Mouse (Mus musculus): Measurements from ENCODE around the gene Vldlr. TPM values are rescaled to one million over a fixed set of nuclear protein-coding genes. Genes with fewer than 3 reads are reported as not detected.

Vldlr gene
- polyA plus RNA-seq, 1 experiment from 2014 or later: 28.3 TPM

GRCm38 (mm10) chr19:27255678-27256077 is 39.4 kb downstream of the Vldlr start:
- Histone ChIP-seq H3K9ac (ENCODE audit: low read depth, low read length) (no peak overlapping the region), H3K9me3 (ENCODE audit: control insufficient read depth, low read length) (no peaks in the 10 kb centered on the region), H3K27ac (ENCODE audit: low read depth, low read length) (no peak overlapping the region), H3K27me3 (ENCODE audit: control insufficient read depth, insufficient read depth, low read length) (no peaks in the 10 kb centered on the region), H3K4me2 (replicated peaks; ENCODE audit: low read depth, low read length) (no peak overlapping the region), H3K36me3 (ENCODE audit: control insufficient read depth, insufficient read depth, low read length) (no peaks in the 10 kb centered on the region), H3K4me3 (ENCODE audit: low read length) (no peak overlapping the region), H3K4me1 (ENCODE audit: control insufficient read depth, insufficient read depth, low read length) (no peaks in the 10 kb centered on the region)
- WGBS: 91% methylated on average over 3 of the region's 3 CpGs
- ATAC-seq (ENCODE audit: low FRiP score, low TSS enrichment): no peak

DNA sequence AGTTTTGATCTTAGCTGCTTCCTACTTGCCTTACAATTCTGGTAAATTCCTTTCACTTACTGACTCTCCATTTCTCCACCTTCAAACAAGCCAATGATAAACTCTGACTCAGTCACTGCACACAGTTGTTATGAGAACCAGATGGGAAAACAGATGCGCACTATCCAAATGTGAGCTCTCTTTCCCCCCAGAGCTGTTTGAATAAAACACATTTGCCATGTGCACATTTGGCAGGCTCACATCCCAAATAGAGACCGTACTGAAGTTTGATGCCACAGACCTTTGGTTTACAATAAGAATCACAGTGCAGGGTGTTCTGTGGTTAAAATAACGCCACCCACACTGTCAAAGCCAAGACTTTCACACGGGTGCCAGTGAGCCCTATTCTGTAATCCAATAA is 43.8 kb downstream of the Vldlr start:
- H3K4me3 ChIP-seq (ENCODE audit: low read length): no peak overlapping the region
- H3K27ac ChIP-seq (ENCODE audit: low read depth, low read length): no peak overlapping the region
- no peak overlapping the region for H3K4me2 ChIP-seq (replicated peaks; ENCODE audit: low read depth, low read length)
- no peaks in the 10 kb centered on the region for H3K9me3 ChIP-seq (ENCODE audit: control insufficient read depth, low read length)
- H3K9ac ChIP-seq (ENCODE audit: low read depth, low read length): no peak overlapping the region
- H3K4me1 ChIP-seq (ENCODE audit: control insufficient read depth, insufficient read depth, low read length): no peaks in the 10 kb centered on the region
- WGBS: 74% methylated on average over 4 of the region's 4 CpGs
- no peak for ATAC-seq (ENCODE audit: low FRiP score, low TSS enrichment)
- no peaks in the 10 kb centered on the region for H3K36me3 ChIP-seq (ENCODE audit: control insufficient read depth, insufficient read depth, low read length)
- no peaks in the 10 kb centered on the region for H3K27me3 ChIP-seq (ENCODE audit: control insufficient read depth, insufficient read depth, low read length)

- no peaks in the 10 kb centered on the region for H3K4me1 ChIP-seq (ENCODE audit: control insufficient read depth, insufficient read depth, low read length)
- H3K9me3 ChIP-seq (ENCODE audit: control insufficient read depth, low read length): no peaks in the 10 kb centered on the region
- 88% methylated on average over 8 of the region's 8 CpGs for WGBS
- ATAC-seq (ENCODE audit: low FRiP score, low TSS enrichment): no peak
- no peaks in the 10 kb centered on the region for H3K27me3 ChIP-seq (ENCODE audit: control insufficient read depth, insufficient read depth, low read length)
- no peak overlapping the region for H3K4me2 ChIP-seq (replicated peaks; ENCODE audit: low read depth, low read length)
- no peak overlapping the region for H3K27ac ChIP-seq (ENCODE audit: low read depth, low read length)
- no peaks in the 10 kb centered on the region for H3K36me3 ChIP-seq (ENCODE audit: control insufficient read depth, insufficient read depth, low read length)
- no peak overlapping the region for H3K9ac ChIP-seq (ENCODE audit: low read depth, low read length)
- H3K4me3 ChIP-seq (ENCODE audit: low read length): no peak overlapping the region
Observed at GRCm38 (mm10) chr19:27260621-27261278, 44.5 kb downstream of the Vldlr start.

- no peaks in the 10 kb centered on the region for H3K36me3 ChIP-seq (ENCODE audit: control insufficient read depth, insufficient read depth, low read length)
- no peak for ATAC-seq (ENCODE audit: low FRiP score, low TSS enrichment)
- 87% methylated on average over 3 of the region's 3 CpGs for WGBS
- H3K4me2 ChIP-seq (replicated peaks; ENCODE audit: low read depth, low read length): no peak overlapping the region
- H3K4me3 ChIP-seq (ENCODE audit: low read length): no peak overlapping the region
- no peak overlapping the region for H3K9ac ChIP-seq (ENCODE audit: low read depth, low read length)
- H3K4me1 ChIP-seq (ENCODE audit: control insufficient read depth, insufficient read depth, low read length): no peaks in the 10 kb centered on the region
- no peaks in the 10 kb centered on the region for H3K27me3 ChIP-seq (ENCODE audit: control insufficient read depth, insufficient read depth, low read length)
- H3K27ac ChIP-seq (ENCODE audit: low read depth, low read length): no peak overlapping the region
- H3K9me3 ChIP-seq (ENCODE audit: control insufficient read depth, low read length): no peaks in the 10 kb centered on the region
Observed at GRCm38 (mm10) chr19:27262141-27262540, 45.9 kb downstream of the Vldlr start.

DNA sequence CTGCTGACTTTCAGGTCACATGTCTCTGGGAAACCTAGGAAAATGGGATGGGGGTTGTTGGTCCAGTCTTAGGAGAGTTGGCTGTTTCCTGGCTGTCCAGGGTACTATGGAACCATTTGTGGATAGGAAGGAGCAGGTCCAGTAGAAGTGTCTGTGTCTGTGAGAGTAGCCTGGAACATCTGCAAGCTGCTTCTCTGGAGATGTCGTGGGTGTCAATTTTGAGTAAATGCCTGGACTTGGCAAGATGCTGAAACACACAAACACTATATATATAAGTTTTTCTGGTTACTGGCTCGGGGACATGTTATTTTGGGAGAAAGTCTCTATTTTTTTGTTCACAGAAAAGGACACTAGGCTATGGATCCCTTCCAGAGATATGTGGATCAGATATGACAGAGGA is 57.1 kb downstream of the Vldlr start:
- H3K36me3 ChIP-seq (ENCODE audit: control insufficient read depth, insufficient read depth, low read length): no peaks in the 10 kb centered on the region
- H3K4me1 ChIP-seq (ENCODE audit: control insufficient read depth, insufficient read depth, low read length): no peaks in the 10 kb centered on the region
- no peak overlapping the region for H3K27ac ChIP-seq (ENCODE audit: low read depth, low read length)
- 76% methylated on average over 2 of the region's 2 CpGs for WGBS
- H3K9ac ChIP-seq (ENCODE audit: low read depth, low read length): no peak overlapping the region
- H3K27me3 ChIP-seq (ENCODE audit: control insufficient read depth, insufficient read depth, low read length): no peaks in the 10 kb centered on the region
- H3K4me3 ChIP-seq (ENCODE audit: low read length): no peak overlapping the region
- no peak overlapping the region for H3K4me2 ChIP-seq (replicated peaks; ENCODE audit: low read depth, low read length)
- no peaks in the 10 kb centered on the region for H3K9me3 ChIP-seq (ENCODE audit: control insufficient read depth, low read length)
- ATAC-seq (ENCODE audit: low FRiP score, low TSS enrichment): no peak

- H3K4me2 ChIP-seq (replicated peaks; ENCODE audit: low read depth, low read length): no peak overlapping the region
- H3K9me3 ChIP-seq (ENCODE audit: control insufficient read depth, low read length): no peaks in the 10 kb centered on the region
- no peaks in the 10 kb centered on the region for H3K36me3 ChIP-seq (ENCODE audit: control insufficient read depth, insufficient read depth, low read length)
- WGBS: 91% methylated on average over 1 of the region's 1 CpGs
- no peak overlapping the region for H3K9ac ChIP-seq (ENCODE audit: low read depth, low read length)
- no peak overlapping the region for H3K4me3 ChIP-seq (ENCODE audit: low read length)
- no peak for ATAC-seq (ENCODE audit: low FRiP score, low TSS enrichment)
- H3K27ac ChIP-seq (ENCODE audit: low read depth, low read length): no peak overlapping the region
- H3K4me1 ChIP-seq (ENCODE audit: control insufficient read depth, insufficient read depth, low read length): no peaks in the 10 kb centered on the region
- no peaks in the 10 kb centered on the region for H3K27me3 ChIP-seq (ENCODE audit: control insufficient read depth, insufficient read depth, low read length)
Observed at GRCm38 (mm10) chr19:27274382-27274781, 58.1 kb downstream of the Vldlr start.

- Histone ChIP-seq H3K27ac (ENCODE audit: low read depth, low read length) (no peak overlapping the region), H3K9ac (ENCODE audit: low read depth, low read length) (no peak overlapping the region), H3K4me2 (replicated peaks; ENCODE audit: low read depth, low read length) (no peak overlapping the region), H3K9me3 (ENCODE audit: control insufficient read depth, low read length) (no peaks in the 10 kb centered on the region), H3K27me3 (ENCODE audit: control insufficient read depth, insufficient read depth, low read length) (no peaks in the 10 kb centered on the region), H3K4me1 (ENCODE audit: control insufficient read depth, insufficient read depth, low read length) (no peaks in the 10 kb centered on the region), H3K36me3 (ENCODE audit: control insufficient read depth, insufficient read depth, low read length) (no peaks in the 10 kb centered on the region), H3K4me3 (ENCODE audit: low read length) (no peak overlapping the region)
- ATAC-seq (ENCODE audit: low FRiP score, low TSS enrichment): no peak
- WGBS: 93% methylated on average over 2 of the region's 2 CpGs
Observed at GRCm38 (mm10) chr19:27279174-27279573, 62.9 kb downstream of the Vldlr start.

Other genes with a start within 250 kb of the Vldlr start
- gene Kcnv2, start 106.1 kb downstream of the Vldlr start, polyA plus RNA-seq (2014; fragmentation: Nextera tagmentation; extraction: Ambion mirVana): 0.19 and 0.62 TPM in 2 replicates
- 85.8 and 96.5 TPM in 2 replicates for gene Pum3, start 213.3 kb downstream of the Vldlr start, polyA plus RNA-seq (2014; fragmentation: Nextera tagmentation; extraction: Ambion mirVana)